Mouse (Mus musculus) liver, embryonic 14.5 days (tissue): ENCODE data around the gene Usp5. TPM values are rescaled to one million over a fixed set of nuclear protein-coding genes. Genes with fewer than 3 reads are reported as not detected.
A peak's percentile ranks its signal among the peaks of the same experiment; 100 is the strongest.
"Not testable (repeated sequence)": the region's sequence is repeated elsewhere in the genome, so short reads cannot be mapped to it uniquely, and the experiment has no call there.

Source experiments
- ATAC-seq: fragments of 200-750 bp; cut with Nextera tagmentation; 2 replicates; pipeline ENCODE4 v1.8.0; 2017; ENCODE audit warnings: moderate number of reproducible peaks, mild to moderate bottlenecking, moderate library complexity; ENCODE audit not compliant: insufficient read depth
- DNase-seq, 3 experiments: peaks; one replicate each; pipeline ENCODE4 v3.0.0-alpha.2; 2012 to 2013; ENCODE audit warnings: low read depth in 3 of 3, low spot score in 3 of 3
- H3K27ac ChIP-seq: fragments of 300-500 bp; sonication (generic); 2 replicates; pipeline ENCODE4 v1.5.1; 2014; ENCODE audit warnings: moderate library complexity, mild to moderate bottlenecking, control low read depth, inconsistent platforms
- H3K27me3 ChIP-seq: fragments of 300-500 bp; sonication (generic); 2 replicates; pipeline ENCODE4 v1.6.1; 2014; ENCODE audit warnings: mild to moderate bottlenecking, low read length, moderate library complexity; ENCODE audit not compliant: control insufficient read depth, insufficient read depth
- H3K36me3 ChIP-seq: fragments of 300-500 bp; sonication (generic); replicated peaks from 2 replicates; pipeline ENCODE4 v1.6.1; 2014; ENCODE audit warnings: low read depth; ENCODE audit not compliant: control insufficient read depth, insufficient read depth
- H3K4me1 ChIP-seq, 2 experiments: fragments of 200-500 bp in 1 of 2; fragments of 300-500 bp in 1 of 2; sonication (generic) in 1 of 2; replicated peaks; 2 replicates each; pipeline ENCODE4 v1.6.1; 2012 to 2014; ENCODE audit warnings: antibody characterized with exemption in 1 of 2, inconsistent platforms in 1 of 2, low read length in 1 of 2; ENCODE audit not compliant: control insufficient read depth in 2 of 2, insufficient read depth in 2 of 2
- H3K4me2 ChIP-seq: fragments of 300-500 bp; sonication (generic); 2 replicates; pipeline ENCODE4 v1.6.1; 2014; ENCODE audit warnings: low read depth, mild to moderate bottlenecking, control low read depth, moderate library complexity
- H3K4me3 ChIP-seq, 2 experiments: fragments of 200-500 bp in 1 of 2; fragments of 300-500 bp in 1 of 2; sonication (generic) in 1 of 2; 2 replicates each; pipeline ENCODE4 v1.5.1; 2012 to 2014; ENCODE audit warnings: low read depth in 2 of 2, low read length in 2 of 2, mild to moderate bottlenecking in 2 of 2, control low read depth in 1 of 2, inconsistent platforms in 1 of 2, moderate library complexity in 1 of 2; ENCODE audit not compliant: insufficient read depth in 1 of 2
- H3K9ac ChIP-seq: fragments of 300-500 bp; sonication (generic); replicated peaks from 2 replicates; pipeline ENCODE4 v1.6.1; 2014; ENCODE audit warnings: mild to moderate bottlenecking, control low read depth, moderate library complexity
- H3K9me3 ChIP-seq: fragments of 300-500 bp; sonication (generic); 2 replicates; pipeline ENCODE4 v1.6.1; 2016; ENCODE audit warnings: low read length, mixed read lengths; ENCODE audit not compliant: control insufficient read depth
- CTCF ChIP-seq: IDR thresholded peaks from 2 replicates; pipeline ENCODE4 v1.5.1; 2016; ENCODE audit warnings: antibody characterized with exemption, low read depth, control low read depth
- EP300 ChIP-seq: IDR thresholded peaks from 2 replicates; pipeline ENCODE4 v1.6.1; 2016; ENCODE audit warnings: antibody characterized with exemption, low read depth
- WGBS: fragments of 180-500 bp; shearing (Covaris S2); extraction: QIAGEN DNeasy Blood & Tissue Kit; methylation state at CpG from one replicate; pipeline ENCODE4 v1.1.7; 2014; ENCODE audit not compliant: insufficient replicate concordance; 5-methylcytosine and 5-hydroxymethylcytosine counted together
- polyA plus RNA-seq, 2 experiments: library from polyadenylated mRNA; depleted of rRNA in 1 of 2; stranded (reverse) in 1 of 2; unstranded in 1 of 2; fragments of >200 nt; fragmentation: Nextera tagmentation in 1 of 2; extraction: Ambion mirVana in 1 of 2; gene quantifications; 2 replicates each; pipeline versions ENCODE4 v1.2.1 to v1.2.3; 2012 to 2014

Usp5 gene
- polyA plus RNA-seq, 2 experiments, result 27.6 to 38.0 TPM

DNA sequence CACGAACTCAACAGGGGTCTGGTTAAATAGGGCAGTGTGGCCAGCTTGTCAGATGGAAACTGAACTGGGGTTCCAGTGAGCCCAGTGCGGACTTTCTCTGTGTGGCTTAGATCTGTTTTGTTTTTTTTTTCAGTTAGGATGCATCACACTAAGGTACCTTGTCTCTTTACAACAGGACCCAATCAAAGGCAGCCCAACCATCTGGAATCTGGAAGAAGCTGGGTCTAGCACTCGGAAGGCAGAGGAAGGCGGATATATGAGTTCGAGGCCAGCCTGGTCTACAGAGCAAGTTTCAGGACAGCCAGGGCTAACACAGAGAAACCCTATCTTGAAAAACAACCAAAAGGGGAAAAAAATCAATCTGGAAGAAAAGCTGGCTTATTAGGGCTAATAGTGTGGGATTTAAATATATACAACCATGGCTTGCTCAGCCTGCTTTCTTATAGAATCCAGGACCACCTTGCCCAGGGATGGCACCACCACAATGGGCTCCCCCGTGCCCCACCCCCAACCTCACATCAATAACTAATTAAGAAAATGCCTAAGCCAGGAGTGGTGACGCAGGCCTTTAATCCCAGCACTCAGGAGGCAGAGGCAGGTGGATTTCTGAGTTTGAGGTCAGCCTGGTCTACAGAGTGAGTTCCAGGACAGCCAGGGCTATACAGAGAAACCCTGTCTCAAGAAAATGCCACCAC lies 22.7 kb downstream of the Usp5 start:
- DNase-seq (no peak), ATAC-seq (no peak)
- H3K9me3 ChIP-seq, result no peaks in the 10 kb centered on the region
- WGBS, result 70% methylated on average over 7 of the region's 7 CpGs
- TF ChIP-seq CTCF (no peak), EP300 (no peak)
- H3K36me3 ChIP-seq, result peaks cover 11% of the 10 kb centered on the region
- no peaks in the 10 kb centered on the region for H3K27me3 ChIP-seq
- peak overlapping the region; percentile 23 for H3K9ac ChIP-seq
- peak overlapping the region; percentile 85 for H3K27ac ChIP-seq
- peak overlapping the region; percentile 16 to 61; a peak in 2 of 4 replicates for H3K4me3 ChIP-seq
- peaks cover 25 to 30% of the 10 kb centered on the region in 2 experiments for H3K4me1 ChIP-seq
- peak overlapping the region; percentile 93 for H3K4me2 ChIP-seq

DNA sequence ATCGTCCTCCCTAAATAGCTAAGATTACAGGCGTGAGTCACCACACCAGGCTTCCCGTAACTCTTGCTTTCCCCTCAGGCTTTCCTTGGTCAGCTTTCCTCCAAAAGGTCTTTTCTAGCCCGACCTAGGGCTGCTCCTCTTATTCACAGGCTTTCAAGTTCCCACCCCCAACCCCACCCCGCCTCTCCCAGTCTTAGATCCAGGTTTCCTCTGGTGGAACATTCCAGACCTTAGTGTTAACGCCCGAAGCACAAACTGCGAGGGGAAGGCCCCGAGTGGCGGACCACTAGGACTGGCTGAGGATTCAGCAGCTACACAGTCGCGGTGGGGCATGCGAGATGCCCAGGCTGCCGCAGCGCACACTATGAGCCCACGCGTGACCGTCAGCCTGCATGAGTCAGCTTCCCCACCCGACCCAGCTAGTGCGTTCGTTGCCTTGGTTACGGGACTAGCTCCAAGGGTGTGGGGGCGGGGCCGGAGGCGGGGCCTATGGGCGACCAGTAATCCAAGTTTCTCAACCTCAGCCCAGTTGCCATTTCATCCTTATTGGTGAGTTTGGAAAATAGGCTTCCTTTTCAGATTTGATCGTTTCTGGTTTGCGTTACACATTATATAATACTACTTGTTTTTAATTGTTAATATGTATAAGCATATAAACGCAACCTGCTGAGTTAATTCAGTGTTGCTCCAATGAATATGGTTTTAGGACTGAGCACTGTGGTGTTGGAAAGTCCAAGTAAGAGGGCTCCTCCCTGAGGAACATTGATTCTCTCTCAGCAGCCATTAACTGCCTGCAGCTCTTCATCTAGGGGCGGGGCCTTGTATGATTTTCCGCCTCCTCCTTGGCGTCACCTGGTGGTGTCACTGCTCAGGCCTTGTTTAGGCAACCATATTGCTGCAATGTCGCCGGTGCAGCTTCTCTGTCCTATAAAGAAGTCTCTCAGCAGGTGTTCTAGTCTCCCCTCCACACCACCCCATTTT lies 23.7 kb downstream of the Usp5 start:
- peak; percentile 71 for ATAC-seq
- Histone ChIP-seq H3K27me3 (no peaks in the 10 kb centered on the region), H3K4me1 (peaks cover 25 to 30% of the 10 kb centered on the region in 2 experiments)

GRCm38 (mm10) chr6:124804341-124804740 lies 24.9 kb downstream of the Usp5 start:
- Histone ChIP-seq H3K4me1 (peaks cover 23 to 24% of the 10 kb centered on the region in 2 experiments), H3K4me2 (no peak overlapping the region), H3K27me3 (no peaks in the 10 kb centered on the region), H3K4me3 (no peak overlapping the region), H3K27ac (no peak overlapping the region), H3K9ac (no peak overlapping the region), H3K9me3 (no peaks in the 10 kb centered on the region), H3K36me3 (no peaks in the 10 kb centered on the region)
- ATAC-seq, result no peak
- DNase-seq, result no peak
- 34% methylated on average over 3 of the region's 3 CpGs for WGBS
- no peak for TF ChIP-seq EP300
- TF ChIP-seq CTCF, result no peak

More for the DNA sequence above, 23.7 kb downstream of the Usp5 start:
- peak overlapping the region; percentile 93 for H3K4me2 ChIP-seq
- H3K9me3 ChIP-seq, result no peaks in the 10 kb centered on the region
- 4% methylated on average over 34 of the region's 34 CpGs for WGBS
- DNase-seq, result peak; percentile 84 to 93 (median 85)
- TF ChIP-seq CTCF, result peak; percentile 67
- TF ChIP-seq EP300, result no peak
- H3K4me3 ChIP-seq, result peak overlapping the region; percentile 55 to 61
- peak overlapping the region; percentile 65 for H3K9ac ChIP-seq
- peaks cover 6% of the 10 kb centered on the region for H3K36me3 ChIP-seq
- H3K27ac ChIP-seq, result peak overlapping the region; percentile 85

- not testable (repeated sequence) for H3K9ac ChIP-seq, DNase-seq, H3K4me2 ChIP-seq, H3K27ac ChIP-seq, H3K27me3 ChIP-seq, ATAC-seq, H3K9me3 ChIP-seq, H3K4me3 ChIP-seq, H3K36me3 ChIP-seq
- peaks cover 23 to 24% of the 10 kb centered on the region in 2 experiments for H3K4me1 ChIP-seq
- 83% methylated on average over 4 of the region's 4 CpGs for WGBS
These were observed 25.6 kb downstream of the Usp5 start for GRCm38 (mm10) chr6:124803691-124804090.

DNA sequence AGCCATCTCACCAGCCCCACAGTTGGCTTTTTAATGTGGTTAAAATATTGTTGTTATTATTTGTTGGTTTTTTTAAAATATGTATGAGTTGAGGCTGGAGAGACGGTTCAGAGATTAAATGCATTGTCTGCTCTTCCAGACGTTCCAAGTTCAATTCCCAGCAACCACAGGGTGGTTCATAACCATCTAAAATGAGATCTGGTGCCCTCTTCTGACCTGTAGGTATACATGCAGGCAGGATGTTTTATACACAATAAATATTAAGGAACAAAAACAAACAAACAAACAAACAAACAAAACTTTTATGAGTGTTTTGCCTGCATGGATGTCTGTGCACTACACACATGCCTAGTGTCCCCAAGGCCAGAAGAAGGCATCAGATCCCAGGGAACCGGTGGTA lies 26.2 kb downstream of the Usp5 start:
- 67% methylated on average over 3 of the region's 3 CpGs for WGBS
- DNase-seq, result no peak
- peak; percentile 6; the same call in 1 of the 2 replicates for TF ChIP-seq CTCF
- TF ChIP-seq EP300, result no peak
- Histone ChIP-seq H3K4me1 (peaks cover 21% of the 10 kb centered on the region in 2 experiments), H3K27me3 (no peaks in the 10 kb centered on the region), H3K27ac (no peak overlapping the region), H3K9ac (no peak overlapping the region), H3K4me3 (no peak overlapping the region), H3K9me3 (no peaks in the 10 kb centered on the region), H3K4me2 (no peak overlapping the region), H3K36me3 (no peaks in the 10 kb centered on the region)
- ATAC-seq, result no peak

DNA sequence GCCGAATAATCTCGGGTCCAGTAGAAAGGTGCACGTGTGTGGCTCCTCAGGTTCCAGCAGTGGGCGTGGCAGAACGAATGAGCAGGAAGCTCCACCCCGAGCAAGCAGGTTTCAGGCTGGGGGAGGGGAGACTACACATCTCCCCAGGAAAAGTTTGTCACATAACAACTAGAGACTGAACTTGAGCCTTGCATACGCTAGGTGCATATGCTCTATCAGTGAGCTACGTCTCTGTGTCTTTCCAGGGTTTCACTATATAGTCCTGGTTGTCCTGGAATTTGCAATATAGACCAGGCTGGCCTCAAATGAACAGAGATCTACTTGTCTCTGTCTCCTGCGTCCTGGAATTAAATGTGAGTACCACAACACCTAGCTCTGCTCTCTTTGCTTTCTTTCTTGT lies 26.9 kb downstream of the Usp5 start:
- not testable (repeated sequence) for H3K27ac ChIP-seq, DNase-seq, H3K27me3 ChIP-seq, H3K9ac ChIP-seq, H3K36me3 ChIP-seq, H3K9me3 ChIP-seq
- H3K4me1 ChIP-seq, result peaks cover 18 to 20% of the 10 kb centered on the region in 2 experiments
- peak; percentile 25 for ATAC-seq
- peak overlapping the region; percentile 53 for H3K4me2 ChIP-seq
- 9% methylated on average over 4 of the region's 9 CpGs for WGBS
- H3K4me3 ChIP-seq, result peak overlapping the region; percentile 26 to 50
